Mouse (Mus musculus) urinary bladder, postnatal 10 days (tissue): ENCODE measurements around the gene Mettl25.

Experiments
- DNase-seq: peaks from one replicate; pipeline ENCODE4 v3.0.0; 2022; ENCODE audit warnings: low spot score

The Mettl25 gene

DNA sequence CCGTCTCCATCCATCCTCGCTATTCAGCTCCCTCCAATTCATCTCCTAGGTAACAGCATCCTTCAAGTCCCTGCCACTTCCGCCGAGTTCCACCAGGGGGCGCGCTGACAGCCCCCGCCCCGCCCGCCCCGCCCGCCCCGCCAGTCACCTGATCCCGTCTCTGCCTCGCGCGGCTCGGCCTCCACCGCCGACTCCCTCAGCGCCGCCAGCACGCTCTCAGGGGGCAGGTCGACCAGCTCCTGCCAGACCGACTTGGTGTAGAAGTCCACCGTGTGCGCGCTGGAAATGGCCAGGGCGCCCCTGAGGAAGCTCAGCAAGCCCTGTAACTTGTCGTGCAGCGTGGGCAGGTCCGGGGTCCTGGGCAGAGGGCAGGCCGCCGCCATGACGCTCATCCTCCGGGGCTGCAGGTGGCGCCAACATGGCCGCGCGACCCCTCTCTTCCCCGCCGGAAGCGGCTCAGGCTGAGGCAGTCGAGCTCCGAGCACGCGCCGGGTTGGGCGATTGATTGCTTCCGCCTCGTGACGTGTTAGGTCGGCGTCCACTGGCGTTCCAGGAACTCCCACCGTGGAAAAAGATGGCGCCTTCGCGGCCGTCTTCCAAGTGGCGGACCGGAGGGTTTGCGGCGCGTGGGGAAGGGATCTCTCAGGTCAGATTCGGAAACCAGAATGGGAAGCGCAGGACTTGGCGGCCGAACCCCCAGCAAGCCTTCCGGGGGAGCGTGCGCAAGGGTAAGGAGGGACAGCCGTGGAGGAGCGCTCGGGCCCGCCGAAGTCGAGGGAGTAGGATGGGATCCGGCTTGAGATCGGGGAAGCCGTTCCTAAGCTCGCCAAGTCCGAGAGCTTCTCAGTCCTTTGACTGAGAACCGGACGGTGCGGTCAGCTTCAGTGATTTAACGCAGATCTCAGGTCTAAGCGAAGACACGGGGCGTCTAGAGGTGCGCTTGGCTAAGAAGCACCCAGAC, at the start of gene Mettl25, which contains the start of gene Ccdc59:
Gene Mettl25, minus strand, starts transcription at position 453 of the 961 bp plus-strand sequence.
Gene Ccdc59, plus strand, starts transcription at position 140 of the 961 bp plus-strand sequence.
- peak; percentile 89 for DNase-seq

DNA sequence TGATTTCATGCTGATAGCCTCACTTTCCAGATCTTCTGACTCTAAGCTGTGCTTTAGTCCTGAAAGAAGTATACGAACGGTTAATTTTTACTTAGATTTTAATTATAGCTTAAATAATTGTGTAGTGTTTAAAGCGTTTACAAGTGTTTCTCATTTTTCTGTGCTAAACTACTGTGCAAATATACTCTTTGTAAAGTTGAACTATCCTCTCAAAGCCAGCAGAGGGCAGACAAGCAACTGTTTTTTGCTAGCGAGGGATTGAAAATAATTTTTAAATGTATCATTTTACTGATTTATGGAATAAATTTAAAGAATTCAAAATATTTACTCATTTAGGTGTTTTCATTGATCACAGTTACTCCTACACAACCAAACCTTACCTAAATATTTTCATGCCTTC, 26.1 kb upstream of the Mettl25 start:
- DNase-seq, result no peak

DNA sequence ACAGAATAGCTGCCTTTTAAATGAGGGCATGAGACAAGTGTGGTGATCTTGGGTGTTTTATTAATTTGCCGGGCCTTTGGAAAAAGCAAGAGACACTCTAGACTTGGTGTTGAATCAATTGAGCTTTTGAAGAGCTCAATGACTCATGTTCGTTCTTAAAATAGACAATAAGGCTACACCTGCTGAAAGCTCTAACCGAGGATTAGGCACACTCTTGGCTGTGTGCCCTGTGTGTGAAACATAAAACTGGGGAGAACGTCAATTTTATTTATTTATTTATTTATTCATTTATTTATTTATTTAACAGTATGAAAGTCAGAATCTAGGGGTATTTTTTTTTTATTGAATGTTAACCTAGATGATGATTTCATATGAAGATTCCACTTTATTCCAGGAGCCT, 10.0 kb upstream of the Mettl25 start:
- no peak for DNase-seq

DNA sequence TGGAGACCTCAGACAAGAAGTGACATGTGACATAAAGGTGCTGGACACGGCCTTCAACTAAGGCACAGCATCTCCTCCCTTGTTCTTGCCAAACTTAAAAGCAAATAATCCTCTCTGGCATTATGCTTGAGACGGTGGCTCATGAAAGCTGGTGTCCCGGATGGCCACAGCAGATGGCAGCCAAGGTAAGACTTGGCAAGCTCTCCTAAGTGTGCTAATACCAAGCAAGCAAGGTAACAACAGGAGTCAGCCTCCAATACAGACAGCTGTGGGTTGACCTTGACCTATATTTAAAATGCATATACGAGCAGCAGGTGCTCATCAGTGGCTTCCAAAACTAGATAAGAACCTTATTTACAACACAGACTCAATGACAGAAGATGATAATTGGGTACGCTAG, 9.1 kb upstream of the Mettl25 start:
- DNase-seq, result no peak

DNA sequence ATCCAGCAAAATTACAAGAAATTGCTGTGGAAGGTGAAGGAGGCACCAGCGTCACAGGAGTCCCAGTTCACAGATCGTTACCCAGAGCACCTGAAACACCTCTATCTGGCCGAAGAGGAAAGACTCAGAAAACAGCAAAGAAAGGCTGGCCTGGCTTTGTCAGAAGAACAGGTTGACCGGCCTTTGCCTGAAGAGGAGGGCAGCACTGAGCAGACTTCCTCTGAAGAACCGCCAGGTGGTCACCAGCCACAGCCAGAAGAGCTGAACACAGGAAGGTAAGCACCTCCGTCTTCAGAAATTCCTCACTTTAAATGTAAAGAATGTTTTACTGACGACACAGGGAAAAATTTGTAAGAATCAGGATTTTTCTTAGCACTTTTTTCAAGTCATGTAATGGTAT, 1.4 kb upstream of the Mettl25 start:
- no peak for DNase-seq

DNA sequence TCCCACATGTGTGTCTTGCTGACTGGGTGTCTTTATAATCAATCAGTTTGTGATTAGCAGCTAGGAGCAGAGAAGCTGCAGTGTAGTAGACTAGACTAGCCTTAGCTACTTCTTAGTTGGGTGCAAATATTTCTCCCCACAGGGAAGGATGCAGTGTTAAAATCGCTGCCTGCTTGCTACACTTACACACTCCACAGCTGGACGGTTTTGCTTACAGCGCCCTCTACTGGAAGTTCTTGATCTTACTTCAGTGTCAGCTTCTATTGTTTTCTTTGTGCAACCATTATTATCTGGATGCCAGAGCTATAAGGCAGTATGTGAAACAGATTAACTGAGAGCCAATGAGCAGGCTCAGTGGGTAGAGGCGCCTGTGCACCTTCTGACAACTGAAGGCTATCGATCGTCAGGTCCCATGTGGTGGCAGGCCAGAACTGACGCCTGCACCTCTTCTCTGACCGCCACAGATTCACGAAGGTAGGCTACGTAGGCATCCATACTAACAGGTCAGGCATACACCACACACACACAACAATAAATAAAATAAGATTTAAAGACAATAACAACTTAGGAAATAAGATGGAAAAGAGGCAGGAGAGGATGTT, 6.5 kb downstream of the Mettl25 start:
- DNase-seq, result no peak

DNA sequence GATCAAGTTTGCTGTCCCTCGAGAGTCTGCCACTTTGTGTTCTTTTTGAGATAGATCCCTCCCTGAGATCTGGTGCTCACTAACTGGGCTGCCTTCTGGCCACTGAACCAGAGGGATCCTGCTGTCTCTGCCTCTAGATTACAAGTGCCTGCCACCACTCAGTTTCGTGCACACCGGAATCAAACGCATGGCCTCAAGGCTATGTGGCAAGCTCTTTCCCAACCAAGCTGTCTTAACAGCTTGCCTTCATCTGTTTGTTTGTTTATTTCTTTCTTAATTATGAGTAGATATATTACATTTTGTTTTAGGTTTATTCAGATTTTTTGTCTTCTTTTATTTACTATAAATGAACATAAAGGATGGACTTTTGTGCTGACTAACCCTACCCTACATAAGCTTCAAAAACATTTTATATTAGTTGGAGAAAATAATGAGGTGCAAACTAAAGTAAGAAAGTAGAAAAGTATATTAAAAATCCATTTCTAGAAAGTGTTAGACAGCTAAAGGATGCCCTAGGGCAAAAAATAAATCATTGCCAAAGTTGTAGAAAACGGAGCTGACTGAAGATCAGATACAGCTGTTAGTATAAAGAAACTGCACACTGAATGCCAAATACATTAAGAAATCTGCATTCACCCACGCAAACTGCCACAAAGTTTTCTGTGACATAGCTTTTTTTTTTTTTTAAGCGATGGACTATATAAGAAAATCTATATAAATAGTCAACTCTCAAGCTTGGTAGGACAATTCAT, 34.7 kb downstream of the Mettl25 start:
- no peak for DNase-seq

DNA sequence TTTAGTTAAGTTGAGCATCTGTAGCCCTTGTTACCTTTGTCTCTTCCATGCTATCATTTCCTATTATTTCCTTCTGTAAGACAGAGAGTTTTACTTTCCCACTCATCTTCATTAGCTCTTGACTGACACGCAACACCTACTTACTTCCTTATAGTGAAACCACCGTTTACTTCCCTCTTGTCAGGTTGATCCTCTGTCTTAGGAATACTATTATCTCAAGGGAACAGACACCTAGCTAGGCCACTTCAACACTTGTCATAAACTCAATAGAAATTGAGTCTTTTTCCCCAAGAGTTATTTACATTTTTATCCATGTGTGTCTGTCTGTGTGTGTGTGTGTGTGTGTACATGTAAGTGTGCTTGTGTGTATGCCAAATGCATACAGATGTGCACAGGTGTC, 37.7 kb downstream of the Mettl25 start:
- DNase-seq, result no peak

DNA sequence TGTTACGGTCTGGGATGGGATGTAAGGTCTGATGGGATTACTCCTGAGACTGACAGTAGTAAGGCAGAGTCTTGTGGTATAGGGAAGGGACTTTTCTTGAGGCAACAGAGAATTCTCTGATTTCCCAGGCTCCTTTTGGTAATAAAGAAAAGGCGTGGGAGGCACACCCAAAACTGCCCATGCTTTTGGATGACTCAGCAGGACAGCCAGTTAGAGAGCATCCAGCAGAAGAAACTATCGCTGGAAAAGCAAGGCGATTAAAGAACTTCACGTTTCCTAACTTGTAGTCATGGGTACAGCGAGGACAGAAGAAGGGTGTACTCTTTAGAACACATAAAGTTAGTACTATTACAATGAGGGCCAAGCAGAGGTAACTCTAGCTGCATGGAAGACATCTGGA, 39.0 kb downstream of the Mettl25 start:
- no peak for DNase-seq

DNA sequence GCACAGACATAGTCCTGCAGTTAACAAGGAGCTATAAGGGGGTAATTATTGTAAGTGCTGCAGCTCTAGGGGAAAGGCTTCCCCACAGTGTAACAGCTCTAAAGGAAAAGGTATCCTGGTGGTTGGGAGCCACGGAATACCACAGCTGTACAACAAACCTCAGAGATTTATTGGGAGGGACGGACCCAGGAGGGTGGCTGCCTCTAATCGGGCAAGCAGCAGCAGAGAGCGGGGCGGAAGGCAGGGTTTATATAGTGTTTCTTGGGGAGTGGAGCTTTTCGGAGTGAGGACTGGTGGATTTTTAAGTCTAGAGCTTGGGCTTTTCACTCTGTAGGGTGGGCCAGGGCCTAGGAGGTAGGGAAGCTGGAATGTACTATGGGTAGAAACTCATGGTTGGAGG, 40.0 kb downstream of the Mettl25 start:
- DNase-seq, result no peak

DNA sequence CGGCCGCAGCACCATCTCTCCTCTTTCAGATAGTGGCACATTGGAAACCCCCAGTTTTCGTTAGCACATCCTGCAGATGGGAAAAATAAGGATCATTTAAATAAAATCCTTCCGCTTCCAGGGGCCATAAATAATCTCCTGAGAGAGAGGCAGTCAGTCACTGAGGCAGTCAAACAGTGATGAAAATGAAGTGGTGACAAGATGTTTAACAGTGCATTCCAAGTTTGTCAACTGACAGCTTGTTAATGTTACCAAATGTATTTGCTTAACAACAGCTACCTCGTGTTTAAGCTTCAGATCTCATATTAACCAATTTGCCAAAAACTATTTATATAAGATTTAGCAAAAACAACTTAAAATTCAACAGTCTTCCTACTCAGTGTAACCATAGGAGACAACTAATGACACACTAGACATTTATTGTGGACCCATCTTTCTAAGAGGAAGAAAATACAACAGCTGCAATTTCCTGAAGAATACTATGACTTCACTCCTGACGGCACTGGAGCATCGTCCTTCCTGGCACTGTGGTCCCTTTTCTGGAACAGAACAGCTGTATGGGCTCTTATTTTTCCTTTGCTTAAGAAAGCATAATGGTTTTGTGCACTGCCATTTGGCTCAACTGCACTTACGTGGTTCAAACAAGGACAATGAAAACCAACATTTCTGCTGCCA, 43.8 kb downstream of the Mettl25 start:
- no peak for DNase-seq

DNA sequence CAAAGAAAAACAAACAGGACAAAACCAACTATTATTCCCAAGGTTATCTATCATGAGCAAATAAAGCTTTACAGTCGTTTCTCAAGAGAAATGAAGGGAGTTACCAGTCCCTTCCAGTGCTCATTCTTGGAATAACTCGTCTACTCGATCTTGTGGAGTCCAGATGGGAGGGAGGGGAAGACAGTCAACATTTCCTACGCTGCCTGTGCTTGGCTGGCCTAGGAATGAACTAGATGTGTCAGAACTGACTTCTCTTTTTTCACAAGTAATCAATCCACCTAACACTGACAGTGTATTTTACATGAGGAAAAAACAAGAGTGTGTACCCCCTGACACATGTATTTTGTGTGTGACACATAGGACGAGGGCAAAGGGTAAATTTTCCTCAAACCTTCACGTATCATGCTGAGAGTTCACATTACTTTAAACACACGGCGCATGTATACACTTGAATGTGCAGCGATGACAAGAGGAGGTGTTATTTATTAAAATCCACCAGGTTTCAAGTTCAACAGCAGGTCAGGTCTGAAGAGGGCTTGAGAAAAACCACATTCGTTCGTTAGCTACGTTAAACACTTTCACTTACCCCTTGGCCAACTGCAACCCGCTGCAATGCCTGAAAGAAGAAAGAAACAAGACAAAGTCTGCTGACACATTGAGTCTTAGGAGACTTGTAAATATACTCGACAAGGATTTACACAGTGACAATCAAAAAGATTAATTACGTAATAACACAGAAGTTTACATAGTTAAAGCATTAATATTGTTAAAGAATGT, 47.2 kb downstream of the Mettl25 start:
- no peak for DNase-seq

DNA sequence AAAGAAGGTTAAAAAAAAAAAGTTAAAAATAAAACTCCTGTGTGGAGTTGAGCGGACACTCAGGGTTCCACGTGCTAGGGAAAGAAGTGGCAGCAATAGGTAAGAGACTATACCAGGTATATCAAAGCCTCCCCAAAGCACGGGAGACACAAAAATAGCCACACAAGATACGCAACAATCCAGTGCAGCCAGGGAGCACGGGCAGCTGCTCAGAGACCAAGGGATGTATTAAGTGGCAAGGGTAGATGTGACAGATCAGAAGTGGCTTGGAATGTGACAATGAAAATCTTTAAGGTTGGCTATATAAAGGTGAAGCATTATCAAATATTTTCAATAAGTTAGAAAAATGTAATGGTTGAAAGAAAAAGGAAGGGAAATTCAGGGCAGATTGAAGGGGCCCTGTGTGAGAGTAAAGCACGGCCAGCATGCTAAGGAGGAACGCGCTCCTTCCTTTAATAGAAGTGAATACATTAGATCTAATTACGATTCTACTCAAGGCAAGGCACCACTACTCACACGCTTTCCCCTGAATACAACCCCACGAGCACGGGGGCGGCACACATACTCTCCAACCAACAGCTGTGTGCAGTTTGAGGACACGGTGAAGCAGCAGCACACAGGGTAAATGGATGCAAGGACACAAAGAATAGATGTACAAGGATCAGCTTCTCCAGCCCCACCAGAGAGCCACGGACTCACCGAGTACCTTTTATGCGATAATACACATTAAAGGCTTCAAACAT, 52.3 kb downstream of the Mettl25 start:
- no peak for DNase-seq

DNA sequence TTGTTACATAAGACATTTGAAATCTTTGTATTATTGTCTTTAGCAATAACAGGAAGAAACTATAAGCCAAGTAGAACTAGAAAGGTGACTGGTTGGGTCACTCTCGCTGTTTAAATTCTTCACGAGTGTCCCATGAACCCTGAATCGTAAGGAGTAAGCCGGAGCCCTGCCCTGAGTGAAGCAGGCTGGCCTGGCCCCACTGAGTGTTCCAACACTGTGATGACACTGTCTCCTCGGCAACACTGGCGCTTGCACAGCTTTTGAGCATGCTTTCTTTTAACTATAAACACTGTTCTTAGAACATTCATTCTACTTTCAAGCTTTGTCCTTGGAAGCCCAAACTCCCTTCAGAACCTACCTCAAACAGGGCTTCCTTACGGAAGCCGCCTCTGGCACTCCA, 57.4 kb downstream of the Mettl25 start:
- no peak for DNase-seq

DNA sequence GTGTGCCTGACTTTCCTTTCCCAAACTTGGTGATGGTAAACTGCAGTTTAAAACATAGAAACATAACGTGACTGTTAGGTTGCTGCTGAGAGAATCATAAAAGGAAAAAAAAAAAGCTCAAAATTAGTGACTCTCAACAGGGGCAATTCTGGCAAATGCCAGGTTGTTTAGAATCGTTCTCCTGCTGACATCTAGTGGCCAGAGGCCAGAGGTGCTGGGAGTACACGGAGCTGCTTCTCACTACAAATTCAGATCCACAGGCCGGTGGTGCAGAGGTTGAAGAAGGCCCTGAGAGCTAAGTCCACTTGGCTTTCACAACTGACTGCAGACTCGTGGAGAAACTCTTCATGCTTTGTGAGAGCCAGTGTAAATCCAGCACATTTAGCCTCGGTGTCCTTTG, 66.8 kb downstream of the Mettl25 start:
- no peak for DNase-seq

DNA sequence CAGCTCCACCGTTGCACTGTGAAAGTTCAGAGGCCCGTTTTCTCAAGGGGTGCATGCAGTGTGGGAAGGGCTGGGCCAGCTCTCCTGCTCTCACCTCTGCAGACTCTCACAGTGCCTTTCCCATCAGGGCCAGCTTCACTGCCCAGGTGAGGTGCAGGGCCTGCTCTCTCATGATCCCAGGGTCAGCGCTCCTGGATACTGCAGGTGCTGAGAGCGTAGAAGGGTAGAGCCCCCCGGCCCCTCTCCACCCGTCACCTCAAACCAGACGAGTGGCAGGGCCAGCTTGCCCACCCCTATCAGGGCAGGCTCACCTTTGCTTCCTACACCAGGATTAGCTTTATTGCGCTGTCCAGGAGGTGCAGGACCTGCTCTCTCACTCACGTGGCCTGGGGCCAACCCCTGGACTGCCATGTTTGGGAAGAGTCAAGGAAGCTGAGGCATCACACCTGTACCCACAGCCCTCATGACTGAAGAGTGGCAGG, 68.3 kb downstream of the Mettl25 start:
- no peak for DNase-seq

DNA sequence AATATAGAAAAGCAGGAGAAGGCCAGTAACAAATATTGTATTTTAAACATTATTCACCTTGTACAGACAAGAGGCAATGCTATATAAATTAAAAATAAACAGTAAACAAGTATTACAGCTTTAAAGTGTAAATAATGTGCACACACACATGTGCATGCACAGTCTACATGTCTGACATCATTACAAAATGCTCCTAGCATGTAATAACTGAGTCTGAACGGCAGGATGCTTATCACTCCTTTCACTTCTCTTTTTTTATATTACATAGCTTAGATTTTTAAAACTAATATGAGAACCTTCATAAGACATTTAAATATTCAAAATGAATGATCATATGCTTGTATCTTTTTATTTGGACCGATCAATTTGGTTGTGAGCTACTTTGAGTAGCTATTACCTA, 77.2 kb downstream of the Mettl25 start:
- no peak for DNase-seq

DNA sequence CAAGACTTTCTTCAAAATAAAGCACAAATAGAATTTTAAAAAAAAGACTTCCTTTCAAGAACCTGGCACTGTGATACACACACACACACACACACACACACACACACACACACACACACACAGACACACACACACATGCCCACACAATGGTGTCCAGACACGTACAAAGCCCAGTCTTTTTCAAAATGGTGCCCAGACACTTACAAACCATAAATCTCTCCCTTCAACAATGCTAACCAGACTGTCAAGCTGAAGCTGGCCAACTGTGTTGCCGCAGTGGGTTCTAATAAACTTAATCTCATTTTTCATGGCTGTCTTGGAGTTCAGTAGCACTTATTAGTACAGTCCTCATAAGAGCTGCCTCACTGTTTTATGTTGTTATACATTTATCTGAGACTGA, 80.7 kb downstream of the Mettl25 start:
- no peak for DNase-seq

DNA sequence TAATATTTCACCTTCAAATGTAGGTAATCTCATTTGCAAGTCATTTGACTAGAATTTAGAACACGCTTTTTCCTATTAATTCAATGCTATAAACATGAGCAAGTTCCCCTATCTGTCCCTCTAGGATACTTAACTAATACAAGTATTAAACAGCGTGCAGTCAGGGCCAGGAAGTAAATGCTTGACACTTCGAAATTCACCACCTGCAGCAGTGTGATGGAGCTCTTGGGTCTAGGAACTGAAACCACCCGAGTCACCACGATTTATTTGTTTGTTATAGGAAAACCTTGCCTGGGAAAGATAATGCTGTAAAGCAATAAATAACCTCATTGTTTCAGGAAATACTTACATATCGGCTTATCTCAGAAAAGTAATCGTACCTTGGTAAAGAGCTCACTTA, 81.1 kb downstream of the Mettl25 start:
- no peak for DNase-seq

DNA sequence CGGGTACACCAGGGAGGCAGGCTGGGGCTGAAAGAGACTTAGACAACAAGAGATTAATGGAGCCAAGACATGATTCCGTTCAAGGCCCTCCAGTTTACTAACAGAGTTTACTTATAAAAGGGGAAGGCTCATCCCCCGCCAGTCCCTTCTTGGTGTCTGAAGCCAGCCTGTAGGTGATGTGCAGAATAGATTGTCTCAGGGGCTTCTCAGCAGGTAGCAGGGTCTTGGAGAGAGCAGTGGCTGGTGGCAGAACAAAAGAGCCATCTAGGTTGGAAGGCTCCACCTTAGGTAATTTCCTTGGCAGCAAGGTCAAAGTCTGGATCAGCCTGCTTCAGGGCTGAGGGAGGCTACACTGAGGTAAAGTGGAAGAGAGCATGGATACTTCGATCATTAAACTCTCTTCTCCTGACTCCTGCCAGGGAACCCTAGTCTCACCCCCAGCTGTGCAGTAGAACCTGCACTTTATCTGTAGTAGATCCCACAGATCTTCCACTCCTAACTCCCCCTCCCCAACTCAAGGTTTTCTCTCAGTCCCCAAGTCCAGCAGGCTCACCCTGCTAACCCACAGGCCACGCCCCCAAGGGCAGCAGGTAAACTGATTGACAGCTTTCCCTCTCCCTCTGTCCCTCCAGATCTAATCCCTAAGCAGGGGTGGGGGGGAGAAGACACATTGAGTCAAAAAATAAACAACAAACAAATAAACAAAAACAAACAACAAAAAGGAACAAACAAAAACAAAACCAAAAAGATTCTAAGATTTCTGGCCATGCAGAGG, 87.2 kb downstream of the Mettl25 start:
- no peak for DNase-seq
